Mouse (Mus musculus): ENCODE data around the gene Tas2r129.
"Not testable (repeated sequence)": the region's sequence is repeated elsewhere in the genome, so short reads cannot be mapped to it uniquely, and the experiment has no call there.

The Tas2r129 gene

DNA sequence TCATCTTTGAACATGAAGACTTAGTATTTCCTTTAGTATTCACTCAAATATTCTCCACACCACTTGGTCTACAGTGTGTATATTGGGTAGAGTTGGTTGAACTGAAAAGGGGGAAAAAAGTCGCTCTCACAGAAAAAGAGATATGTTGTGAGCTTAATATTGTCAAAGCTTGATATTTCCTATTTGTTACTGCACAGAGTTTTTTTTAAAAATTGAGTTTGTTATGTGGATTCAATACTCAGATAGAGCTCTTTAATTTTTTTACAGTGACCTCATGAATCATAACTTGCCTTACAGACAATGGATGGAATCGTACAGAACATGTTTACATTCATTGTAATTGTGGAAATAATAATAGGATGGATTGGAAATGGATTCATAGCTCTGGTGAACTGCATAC, at the start of gene Tas2r129:
Gene Tas2r129, plus strand, starts transcription at position 301 of the 400 bp plus-strand sequence.
- no peak for DNase-seq (ENCODE audit: low read depth, low spot score)

GRCm38 (mm10) chr6:132909351-132909750, 41.6 kb upstream of the Tas2r129 start, which contains the start of gene Tas2r125:
Gene Tas2r125, plus strand, starts transcription at chr6:132909651.
- DNase-seq (ENCODE audit: low read depth, low spot score), result no peak

DNA sequence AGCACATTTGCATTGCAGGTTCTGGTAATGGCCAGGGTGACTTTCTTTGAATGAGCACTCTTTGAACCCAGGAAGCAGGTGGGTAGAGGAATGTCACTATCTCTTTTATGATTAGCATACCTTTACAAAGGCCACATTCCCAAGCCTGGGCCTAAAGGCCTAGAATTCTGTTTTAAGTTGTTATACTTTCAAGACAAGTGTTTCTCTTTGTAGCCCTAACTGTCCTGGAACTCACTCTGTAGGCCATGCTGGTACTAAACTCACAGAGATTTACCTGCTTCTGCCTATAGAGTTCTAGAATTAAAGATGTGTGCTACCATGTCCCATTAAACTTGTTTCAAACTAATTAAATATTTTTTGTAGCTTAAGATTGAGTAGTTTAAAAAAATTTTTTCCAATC, 9.5 kb upstream of the Tas2r129 start:
- not testable (repeated sequence) for DNase-seq (ENCODE audit: low read depth, low spot score)

DNA sequence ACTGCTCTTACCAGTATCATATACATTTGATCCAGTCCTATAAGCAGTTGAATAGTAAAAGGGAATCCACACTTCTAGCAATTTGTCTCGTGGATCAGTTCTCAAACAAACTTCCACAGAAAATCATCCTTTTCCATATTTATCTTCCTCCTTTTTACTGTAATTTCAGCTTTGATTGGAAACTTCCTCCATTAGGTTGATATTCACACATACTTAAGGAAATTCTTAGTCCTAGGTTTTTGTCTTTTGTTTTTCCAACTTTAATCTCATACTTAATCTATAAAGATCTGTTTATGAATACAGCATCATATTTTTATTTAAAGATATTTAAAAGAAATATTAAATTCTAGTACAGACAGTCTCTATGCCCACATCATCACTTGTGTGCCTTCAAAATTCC, 6.9 kb downstream of the Tas2r129 start, which contains the start of gene Tas2r131:
Gene Tas2r131, minus strand, starts transcription at position 101 of the 400 bp plus-strand sequence.
- no peak for DNase-seq (ENCODE audit: low read depth, low spot score)

- no peak for DNase-seq (ENCODE audit: low read depth, low spot score)
Measured at GRCm38 (mm10) chr6:132980865-132981264, 30.0 kb downstream of the Tas2r129 start, which contains the start of gene Tas2r109. Gene Tas2r109, minus strand, starts transcription at chr6:132980965.
